Mouse (Mus musculus): ENCODE results near the gene Tppp2.

The Tppp2 gene

DNA sequence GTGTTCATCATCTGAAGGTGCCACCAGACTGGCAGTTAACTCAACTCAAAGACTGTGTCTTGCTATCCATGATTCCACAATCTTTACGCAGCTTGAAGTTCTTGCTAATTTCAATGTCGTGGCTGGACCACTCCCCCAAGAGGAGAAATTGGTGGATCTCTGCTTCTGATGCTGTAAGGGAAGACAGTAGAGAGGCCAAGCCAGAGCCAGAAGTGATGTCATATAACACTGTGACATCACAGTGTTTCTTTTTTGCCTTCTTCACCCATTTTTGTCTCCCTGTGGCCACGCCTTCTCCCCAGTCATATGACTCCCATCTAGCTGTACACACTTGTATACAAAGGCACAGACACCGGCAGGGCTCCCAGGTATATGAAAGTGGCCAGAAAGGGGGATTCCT lies at the start of gene Tppp2:
TSS of gene Tppp2 (plus strand) at position 301 of the 400 bp plus-strand sequence.
- DNase-seq (ENCODE audit: low spot score in 2 of 2) = no peak

GRCm38 (mm10) chr14:51870756-51871155 lies 47.5 kb upstream of the Tppp2 start:
- DNase-seq (ENCODE audit: low spot score in 2 of 2) = no peak

DNA sequence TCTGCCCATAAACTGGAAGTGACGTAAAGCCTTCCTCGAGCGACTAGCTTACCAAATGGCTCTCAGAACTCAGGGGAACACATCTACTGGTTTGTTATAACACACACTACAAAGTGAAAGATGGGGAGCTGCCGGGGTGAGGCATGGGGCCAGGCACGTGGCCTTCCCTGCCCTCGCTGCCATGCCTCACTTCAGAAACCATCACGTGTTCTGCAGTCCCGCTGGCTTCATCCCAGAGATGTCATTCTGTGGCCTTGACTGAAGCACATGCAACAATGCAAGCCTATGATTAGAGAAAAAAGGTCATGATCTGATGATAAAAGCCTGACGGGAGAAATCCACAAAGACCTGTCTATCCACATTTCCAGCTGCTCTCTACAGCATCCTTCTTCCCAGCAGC lies 46.5 kb upstream of the Tppp2 start:
- no peak for DNase-seq (ENCODE audit: low spot score in 2 of 2)

DNA sequence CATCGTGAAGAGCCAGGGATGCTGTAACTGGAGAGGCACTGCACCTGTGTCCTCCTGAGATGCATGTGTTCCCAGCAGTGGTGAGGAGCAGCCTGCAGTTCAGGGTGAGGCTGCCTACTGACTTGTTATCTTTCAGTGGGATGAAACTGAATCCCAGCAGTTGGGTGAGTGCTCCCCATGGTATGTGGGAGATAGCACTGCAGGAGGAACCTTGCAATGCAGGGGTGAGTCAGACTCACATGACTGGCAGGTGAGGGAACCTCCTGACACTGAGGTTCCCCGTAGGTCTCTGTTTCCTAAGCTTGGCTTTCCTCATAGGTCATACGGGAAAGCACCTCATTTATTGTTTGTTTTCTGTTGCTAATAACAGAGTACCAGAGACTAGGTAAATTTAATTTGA lies 40.7 kb upstream of the Tppp2 start:
- DNase-seq (ENCODE audit: low spot score in 2 of 2) = no peak

DNA sequence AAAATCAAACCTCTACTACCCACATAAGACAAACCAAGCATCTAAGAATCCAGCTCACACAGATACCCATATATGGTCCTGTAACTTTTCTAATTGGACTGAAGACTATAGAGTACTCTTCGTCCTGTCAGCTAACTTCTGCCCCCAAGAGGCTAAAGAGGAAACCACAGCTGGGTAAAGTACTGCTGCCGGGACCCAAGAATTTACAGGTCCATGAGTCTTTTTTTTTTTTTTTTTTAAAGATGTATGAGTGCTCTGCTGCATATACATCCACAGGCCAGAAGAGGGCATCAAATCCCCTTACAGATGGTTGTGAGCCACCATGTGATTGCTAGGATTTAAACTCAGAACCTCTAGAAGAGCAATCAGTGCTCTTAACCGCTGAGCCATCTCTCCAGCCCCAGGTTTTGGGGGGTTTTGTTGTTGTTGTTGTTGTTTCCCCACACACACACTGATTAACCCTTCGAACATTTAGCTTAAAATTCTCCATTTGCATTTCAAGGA lies 34.6 kb upstream of the Tppp2 start:
- peak; percentile 80 to 85 for DNase-seq (ENCODE audit: low spot score in 2 of 2)

GRCm38 (mm10) chr14:51884031-51884544 lies 34.1 kb upstream of the Tppp2 start:
- DNase-seq (ENCODE audit: low spot score in 2 of 2) = no peak

- DNase-seq (ENCODE audit: low spot score in 2 of 2) = peak; percentile 94 to 96
These were observed 33.5 kb upstream of the Tppp2 start, which contains the start of gene Mettl17 for GRCm38 (mm10) chr14:51884598-51885331. TSS of gene Mettl17 (plus strand) at chr14:51884842.

DNA sequence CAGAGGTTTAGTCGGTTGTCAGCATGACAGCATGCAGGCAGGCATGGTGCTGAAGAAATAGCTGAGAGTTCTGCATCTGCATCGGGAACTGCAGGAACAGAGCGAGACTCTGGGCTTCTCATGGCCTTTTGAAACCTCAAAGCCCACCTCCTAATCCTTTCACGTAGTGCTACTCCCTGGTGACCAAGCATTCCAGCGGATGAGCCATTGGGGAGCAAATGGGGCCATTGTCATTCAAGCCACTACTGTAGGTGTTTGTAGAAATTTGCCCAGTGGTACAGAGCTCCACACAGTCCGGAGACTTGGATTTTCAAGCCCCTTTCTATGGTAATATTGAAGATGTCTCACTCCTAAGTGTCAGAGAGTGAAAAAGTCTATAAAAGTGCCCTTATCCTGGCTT lies 32.2 kb upstream of the Tppp2 start:
- DNase-seq (ENCODE audit: low spot score in 2 of 2) = no peak

- DNase-seq (ENCODE audit: low spot score in 2 of 2) = no peak
These were observed 28.4 kb upstream of the Tppp2 start for GRCm38 (mm10) chr14:51889833-51890232.

DNA sequence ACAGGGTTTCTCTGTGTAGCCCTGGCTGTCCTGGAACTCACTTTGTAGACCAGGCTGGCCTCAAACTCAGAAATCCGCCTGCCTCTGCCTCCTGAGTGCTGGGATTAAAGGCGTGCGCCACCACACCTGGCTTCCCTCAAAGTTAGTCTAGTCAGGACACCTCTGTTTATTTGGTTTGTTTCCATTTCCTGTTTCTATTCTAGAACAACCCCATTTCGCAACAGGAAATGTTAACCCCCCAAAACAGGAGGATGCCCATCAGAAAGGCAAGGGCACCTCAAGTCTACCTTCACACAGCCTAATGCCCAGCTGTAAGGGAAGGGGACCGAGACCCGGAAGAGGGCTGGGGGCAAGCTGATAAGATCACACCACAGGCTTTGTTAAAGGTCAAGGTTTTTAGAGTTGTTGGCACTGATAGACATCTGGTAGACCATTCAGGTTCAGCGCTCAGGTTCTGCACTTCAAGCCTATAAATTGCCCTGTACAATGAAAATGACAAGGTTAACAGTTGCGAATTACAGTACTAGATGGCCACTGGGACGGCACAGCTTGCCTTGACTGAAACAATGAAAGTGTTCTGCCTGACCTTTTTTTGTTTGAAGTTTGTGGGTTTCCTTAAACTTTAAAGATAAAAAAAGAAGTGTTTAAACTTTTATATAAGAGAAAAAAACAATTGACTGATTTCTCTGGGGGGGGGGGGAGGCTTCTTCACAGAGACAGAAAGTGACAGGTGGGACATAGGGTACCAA lies 25.9 kb upstream of the Tppp2 start, which contains the start of gene Slc39a2:
TSS of gene Slc39a2 (plus strand) at position 699 of the 749 bp plus-strand sequence.
- no peak for DNase-seq (ENCODE audit: low spot score in 2 of 2)

DNA sequence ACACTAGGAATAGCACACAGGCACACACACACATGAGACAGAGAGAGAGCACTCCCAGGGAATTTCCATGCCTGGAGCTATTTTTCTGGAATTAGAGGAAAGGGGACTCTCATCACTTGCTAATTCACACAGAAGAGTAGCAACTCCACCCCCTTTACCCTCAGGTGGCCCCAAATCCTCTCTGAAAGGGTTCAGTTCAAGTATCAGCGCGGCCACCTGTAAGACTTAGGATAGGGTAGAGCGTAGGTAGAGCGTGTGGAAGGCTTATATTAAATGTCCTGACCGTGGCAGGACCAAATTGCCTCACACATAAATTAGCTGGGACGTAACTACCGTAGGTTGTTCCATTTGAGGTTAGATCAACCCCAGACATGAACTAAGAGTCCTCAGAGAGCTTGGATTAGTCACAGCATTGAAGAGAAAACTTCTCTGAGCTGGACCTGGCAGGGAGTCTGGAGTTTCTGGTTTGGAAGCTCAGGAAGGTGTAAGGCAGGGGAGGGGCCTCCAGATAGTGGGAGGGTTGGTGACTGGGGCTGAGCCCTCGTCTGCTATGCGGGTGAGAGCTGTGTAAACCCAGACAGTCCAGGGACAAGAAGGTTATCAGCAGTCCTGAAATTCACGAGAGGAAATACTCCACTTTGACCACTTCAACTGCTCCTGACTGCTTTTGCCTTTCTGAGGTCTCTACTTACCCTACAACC lies 25.0 kb upstream of the Tppp2 start:
- DNase-seq (ENCODE audit: low spot score in 2 of 2) = no peak

DNA sequence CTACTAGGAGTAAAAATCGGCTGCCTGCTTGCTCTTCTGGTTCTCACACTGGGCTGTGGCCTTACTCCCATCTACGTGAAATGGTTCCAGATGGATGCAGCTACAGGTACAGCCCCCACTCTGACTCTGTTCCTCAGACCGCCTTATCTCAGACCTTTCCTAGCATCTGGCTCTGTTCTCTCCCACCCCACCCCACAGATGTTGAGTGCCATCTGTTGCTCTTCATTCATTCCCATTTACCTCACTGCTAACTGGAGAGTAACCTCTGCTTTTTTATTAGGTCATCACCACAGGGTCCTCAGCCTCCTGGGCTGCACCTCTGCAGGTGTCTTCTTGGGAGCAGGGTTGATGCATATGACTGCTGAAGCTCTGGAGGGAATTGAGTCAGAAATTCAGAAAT lies 24.4 kb upstream of the Tppp2 start:
- DNase-seq (ENCODE audit: low spot score in 2 of 2) = no peak

DNA sequence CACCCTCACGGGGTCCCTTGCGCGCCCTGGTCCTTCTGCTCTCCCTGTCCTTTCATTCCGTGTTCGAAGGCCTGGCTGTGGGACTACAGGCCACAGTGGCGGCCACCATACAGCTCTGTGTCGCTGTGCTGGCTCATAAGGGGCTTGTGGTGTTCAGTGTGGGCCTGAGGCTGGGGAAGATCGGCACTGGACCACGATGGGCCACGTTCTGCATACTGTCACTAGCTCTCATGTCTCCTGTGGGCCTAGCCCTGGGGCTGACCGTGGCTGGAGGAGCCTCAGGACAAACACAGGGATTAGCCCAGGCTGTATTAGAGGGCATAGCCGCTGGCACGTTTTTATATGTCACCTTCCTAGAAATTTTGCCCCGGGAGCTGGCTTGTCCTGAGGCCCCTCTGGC lies 23.2 kb upstream of the Tppp2 start:
- no peak for DNase-seq (ENCODE audit: low spot score in 2 of 2)

DNA sequence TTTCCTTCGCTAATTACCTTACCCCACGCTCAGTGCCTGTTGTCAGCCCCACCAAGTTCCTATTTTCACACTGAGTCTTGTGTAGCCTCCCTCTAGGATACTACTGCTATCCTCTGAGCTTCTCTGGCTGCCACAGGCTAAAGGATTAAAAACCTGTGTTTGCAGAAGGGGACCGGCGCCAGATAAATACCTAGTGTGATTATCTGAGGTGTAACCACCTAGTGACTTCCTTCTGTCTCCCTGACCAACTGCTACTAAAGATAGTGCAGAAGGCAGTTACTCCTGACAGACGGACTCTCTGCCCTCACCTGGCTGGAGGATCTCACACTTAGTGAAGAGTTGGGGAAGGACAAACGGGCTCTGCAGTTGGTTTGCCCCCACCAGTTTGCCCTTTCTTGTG lies 22.2 kb upstream of the Tppp2 start:
- DNase-seq (ENCODE audit: low spot score in 2 of 2) = no peak

DNA sequence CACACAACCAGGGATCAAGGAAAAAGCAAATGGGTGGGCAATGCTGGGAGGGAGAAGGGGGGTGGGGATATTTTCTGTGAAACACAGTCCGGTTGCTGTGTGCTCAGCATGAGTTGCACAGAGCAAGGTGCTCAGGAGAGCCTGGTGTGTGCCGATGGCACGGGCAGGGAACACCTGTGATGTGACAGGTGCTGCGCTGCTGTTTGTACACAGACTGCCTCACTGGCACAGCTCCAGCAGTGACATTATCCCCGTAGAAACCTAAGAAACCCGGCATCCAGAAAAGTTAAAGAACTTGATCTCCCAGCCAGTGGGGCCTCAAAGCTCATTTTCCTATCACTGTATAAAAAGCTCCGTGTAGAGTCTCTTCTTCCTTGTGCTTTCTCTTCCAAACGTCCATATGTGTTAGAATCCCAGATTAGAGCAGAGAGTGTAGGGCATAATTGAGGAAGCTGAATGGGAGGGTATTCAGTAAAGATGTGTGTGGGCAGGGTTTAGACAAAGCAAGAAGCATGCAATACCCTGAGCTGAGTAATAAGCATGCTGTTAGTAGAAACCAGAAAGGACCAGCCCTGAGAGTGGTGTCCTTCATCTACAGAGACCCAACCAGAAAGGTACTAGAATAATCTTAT lies 21.6 kb upstream of the Tppp2 start:
- DNase-seq (ENCODE audit: low spot score in 2 of 2) = no peak

- DNase-seq (ENCODE audit: low spot score in 2 of 2) = no peak
These were observed 18.9 kb upstream of the Tppp2 start for GRCm38 (mm10) chr14:51899351-51899750.

DNA sequence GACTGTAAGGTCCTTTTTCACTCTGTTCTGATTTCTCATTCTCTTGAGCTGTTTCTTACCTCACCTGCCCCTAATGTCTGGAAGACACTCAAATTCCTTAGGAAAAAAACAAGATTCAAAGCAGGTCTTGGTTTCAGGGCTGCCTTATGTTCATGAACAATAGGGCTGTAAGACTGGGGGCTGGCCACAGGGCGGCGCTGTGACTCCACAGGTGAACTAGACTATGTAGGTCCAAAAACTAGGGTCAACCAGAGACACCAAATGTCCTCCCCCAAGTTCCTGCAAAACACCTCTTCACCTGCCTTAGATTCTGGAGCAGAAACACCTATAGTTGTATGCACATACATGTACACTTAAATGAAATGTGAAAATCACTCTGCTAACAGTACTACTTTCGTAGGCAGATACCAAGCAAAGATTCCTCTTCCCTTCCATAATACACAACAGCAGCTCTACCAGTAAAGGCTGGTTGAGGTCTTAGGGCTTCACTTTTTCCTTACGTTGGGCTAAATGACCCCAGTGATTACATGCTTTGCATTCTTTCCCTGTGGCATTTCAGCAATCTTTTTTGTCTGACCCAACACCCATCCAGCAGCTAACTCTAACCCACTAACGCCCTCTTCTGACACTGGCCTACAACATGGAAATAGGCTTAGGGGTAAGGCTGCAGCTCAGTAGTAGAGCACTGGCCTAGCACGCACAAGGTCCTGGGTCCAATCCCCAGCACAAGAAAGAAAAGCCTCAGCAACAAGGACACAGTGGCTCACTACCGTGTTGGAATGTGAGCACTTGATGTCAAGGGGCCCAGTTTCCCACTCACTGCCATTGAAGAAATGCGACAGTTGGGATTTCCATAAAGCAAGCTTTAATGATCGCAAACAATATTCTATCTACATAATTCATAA lies 15.2 kb upstream of the Tppp2 start:
- DNase-seq (ENCODE audit: low spot score in 2 of 2) = peak; percentile 46 to 59

GRCm38 (mm10) chr14:51903782-51904181 lies 14.4 kb upstream of the Tppp2 start:
- no peak for DNase-seq (ENCODE audit: low spot score in 2 of 2)

DNA sequence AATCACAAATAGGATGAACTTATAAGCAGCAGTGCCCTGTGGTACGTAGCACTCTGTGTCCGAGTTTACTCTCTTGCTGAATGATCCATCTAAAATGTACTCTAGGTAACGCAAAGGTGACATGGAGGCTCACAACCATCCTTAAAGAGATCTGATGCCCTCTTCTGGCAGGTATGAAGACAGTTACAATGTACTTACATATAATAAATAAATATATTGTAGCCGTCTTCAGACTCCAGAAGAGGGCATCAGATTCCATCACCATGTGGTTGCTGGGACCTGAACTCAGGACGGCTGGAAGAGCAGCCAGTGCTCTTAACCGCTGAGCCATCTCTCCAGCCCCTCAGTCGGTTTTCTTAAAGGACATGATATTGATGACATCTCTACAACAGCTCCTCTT lies 13.5 kb upstream of the Tppp2 start:
- DNase-seq (ENCODE audit: low spot score in 2 of 2) = no peak

- no peak for DNase-seq (ENCODE audit: low spot score in 2 of 2)
These were observed 12.1 kb upstream of the Tppp2 start for GRCm38 (mm10) chr14:51906102-51906501.

DNA sequence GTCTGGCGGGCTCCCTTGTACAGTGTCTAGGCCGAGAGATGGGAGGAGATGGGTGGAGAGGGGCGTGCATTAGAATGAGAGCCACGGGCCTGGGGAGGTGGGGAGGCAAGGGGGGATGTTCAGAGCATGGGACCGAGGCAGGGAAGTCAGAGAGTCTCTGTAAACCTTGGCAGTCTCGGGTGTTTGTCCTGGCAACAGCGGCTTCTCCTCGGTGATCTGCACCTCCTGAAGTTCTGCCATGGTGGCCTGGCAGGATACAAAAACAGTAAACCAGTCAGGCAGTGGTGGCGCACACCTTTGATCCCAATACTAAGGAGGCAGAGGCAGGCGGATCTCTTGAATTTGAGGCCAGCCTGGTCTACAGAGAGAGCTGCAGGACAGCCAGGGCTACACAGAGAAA lies 6.9 kb upstream of the Tppp2 start:
- DNase-seq (ENCODE audit: low spot score in 2 of 2) = no peak

Measured in spleen, postnatal 36 days (tissue).